Mouse (Mus musculus) forebrain, postnatal 0 days (tissue): ENCODE data around the gene Hoxa3. TPM values are rescaled to one million over a fixed set of nuclear protein-coding genes. Genes with fewer than 3 reads are reported as not detected.

Experiments
- ATAC-seq: fragments of 200-750 bp; cut with Nextera tagmentation; 2 replicates; pipeline ENCODE4 v1.8.0; 2017; ENCODE audit warnings: mild to moderate bottlenecking, moderate library complexity
- DNase-seq: peaks from one replicate; pipeline ENCODE4 v3.0.0-alpha.2; 2015
- H3K27ac ChIP-seq: fragments of 300-500 bp; sonication (generic); 2 replicates; pipeline ENCODE4 v1.5.1; 2014; ENCODE audit warnings: low read depth, mild to moderate bottlenecking, antibody characterized with exemption, low read length, moderate library complexity, mixed read lengths
- H3K27me3 ChIP-seq: fragments of 300-500 bp; sonication (generic); 2 replicates; pipeline ENCODE4 v1.6.1; 2014; ENCODE audit warnings: mild to moderate bottlenecking, low read length, mixed read lengths; ENCODE audit not compliant: insufficient read depth
- H3K36me3 ChIP-seq: fragments of 300-500 bp; sonication (generic); 2 replicates; pipeline ENCODE4 v1.6.1; 2014; ENCODE audit warnings: mild to moderate bottlenecking, moderate library complexity; ENCODE audit not compliant: insufficient read depth
- H3K4me1 ChIP-seq: fragments of 300-500 bp; sonication (generic); 2 replicates; pipeline ENCODE4 v1.6.1; 2014; ENCODE audit warnings: antibody characterized with exemption; ENCODE audit not compliant: insufficient read depth
- H3K4me2 ChIP-seq: fragments of 300-500 bp; sonication (generic); 2 replicates; pipeline ENCODE4 v1.6.1; 2014; ENCODE audit warnings: low read depth, mild to moderate bottlenecking, moderate library complexity
- H3K4me3 ChIP-seq: fragments of 300-500 bp; sonication (generic); 2 replicates; pipeline ENCODE4 v1.5.1; 2014; ENCODE audit warnings: low read depth, low read length, mixed read lengths
- H3K9ac ChIP-seq: fragments of 300-500 bp; sonication (generic); 2 replicates; pipeline ENCODE4 v1.6.1; 2014; ENCODE audit warnings: mild to moderate bottlenecking
- H3K9me3 ChIP-seq: fragments of 300-500 bp; sonication (generic); 2 replicates; pipeline ENCODE4 v1.6.1; 2016; ENCODE audit warnings: low read length
- CTCF ChIP-seq: sonication (generic); IDR thresholded peaks from 2 replicates; pipeline ENCODE4 v1.5.1; 2016; ENCODE audit warnings: antibody characterized with exemption, control low read depth, low read depth
- WGBS: fragments of 180-500 bp; shearing (Covaris S2); extraction: QIAGEN DNeasy Blood & Tissue Kit; methylation state at CpG from one replicate; pipeline ENCODE4 v1.1.7; 2014; 5-methylcytosine and 5-hydroxymethylcytosine counted together
- polyA plus RNA-seq: library from polyadenylated mRNA; unstranded; fragments of >200 nt; fragmentation: Nextera tagmentation; extraction: Ambion mirVana; gene quantifications from 2 replicates; pipeline ENCODE4 v1.2.1, GENCODE M21; 2015
- total RNA-seq: library from RNA; depleted of rRNA; stranded (reverse); fragments of >200 nt; gene quantifications from 2 replicates; pipeline ENCODE4 v1.2.3, GENCODE M21; 2014

Gene Hoxa3
- total and polyA plus RNA-seq, 2 experiments from 2014 or later, result not detected

DNA sequence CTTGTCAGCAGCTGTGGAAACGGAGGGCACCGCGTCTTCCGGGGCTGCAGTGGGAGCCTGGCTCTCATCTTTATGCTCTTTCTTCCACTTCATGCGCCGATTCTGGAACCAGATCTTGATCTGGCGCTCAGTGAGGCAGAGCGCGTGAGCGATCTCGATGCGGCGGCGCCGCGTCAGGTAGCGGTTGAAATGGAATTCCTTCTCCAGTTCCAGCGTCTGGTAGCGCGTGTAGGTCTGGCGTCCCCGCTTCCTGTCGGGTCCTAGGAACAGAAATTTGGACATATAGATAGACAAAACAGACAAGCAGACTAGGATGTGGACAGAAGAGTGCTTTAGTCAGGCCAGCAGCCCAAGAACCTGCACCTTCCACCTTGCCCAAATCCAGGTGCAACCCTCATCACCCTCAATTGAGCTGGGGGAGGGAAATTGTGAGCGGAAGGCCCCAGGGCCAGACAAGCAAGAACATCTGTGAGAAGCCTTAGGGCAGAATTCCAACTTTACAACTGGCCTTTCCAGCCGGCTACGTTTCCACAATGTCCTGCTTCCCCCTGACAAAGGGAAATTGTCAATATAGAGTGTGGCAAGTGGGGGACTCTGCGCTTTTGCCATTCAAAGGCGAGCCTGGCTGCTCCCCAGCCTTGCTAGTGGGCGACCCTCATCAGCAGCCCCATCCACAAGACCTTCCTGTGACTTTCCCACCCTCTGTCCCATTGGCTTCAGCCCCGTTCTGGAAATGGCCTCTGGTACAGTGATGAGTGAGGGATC, 2.8 kb upstream of the Hoxa3 start:
- Histone ChIP-seq H3K36me3 (no peaks in the 10 kb centered on the region), H3K4me1 (peaks cover 4% of the 10 kb centered on the region; the same call in 1 of the 2 replicates), H3K9me3 (no peaks in the 10 kb centered on the region), H3K4me3 (no peak overlapping the region), H3K4me2 (no peak overlapping the region), H3K27me3 (peaks cover 98% of the 10 kb centered on the region), H3K27ac (no peak overlapping the region), H3K9ac (no peak overlapping the region)
- no peak for TF ChIP-seq CTCF
- 2% methylated on average over 30 of the region's 30 CpGs for WGBS
- DNase-seq, result no peak
- ATAC-seq, result no peak

DNA sequence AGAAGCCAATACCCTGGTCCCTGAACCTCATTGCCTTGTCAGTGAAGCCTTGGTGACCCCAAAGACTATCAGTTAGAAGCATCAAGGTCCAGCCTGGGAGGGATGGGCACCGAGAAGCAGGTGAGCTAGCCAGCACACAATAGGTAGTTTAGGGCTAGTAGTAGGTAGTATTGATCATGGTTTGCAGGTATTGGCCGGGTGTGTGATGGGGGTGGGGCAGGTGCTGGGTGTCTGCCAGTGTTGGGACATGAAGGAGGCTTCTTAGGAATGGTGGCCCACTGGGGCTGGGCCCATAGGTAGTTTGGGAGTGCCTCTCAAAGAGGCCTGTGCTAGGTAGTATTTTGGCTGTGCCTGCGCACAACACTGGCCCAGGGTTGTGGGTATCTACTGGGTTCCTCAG, 1.9 kb upstream of the Hoxa3 start:
- TF ChIP-seq CTCF, result no peak
- WGBS, result 9% methylated on average over 3 of the region's 3 CpGs
- Histone ChIP-seq H3K4me3 (no peak overlapping the region), H3K9me3 (no peaks in the 10 kb centered on the region), H3K27ac (no peak overlapping the region), H3K4me2 (no peak overlapping the region), H3K27me3 (peaks cover 97% of the 10 kb centered on the region), H3K9ac (no peak overlapping the region), H3K36me3 (no peaks in the 10 kb centered on the region), H3K4me1 (peaks cover 4% of the 10 kb centered on the region; the same call in 1 of the 2 replicates)
- no peak for DNase-seq
- ATAC-seq, result no peak

DNA sequence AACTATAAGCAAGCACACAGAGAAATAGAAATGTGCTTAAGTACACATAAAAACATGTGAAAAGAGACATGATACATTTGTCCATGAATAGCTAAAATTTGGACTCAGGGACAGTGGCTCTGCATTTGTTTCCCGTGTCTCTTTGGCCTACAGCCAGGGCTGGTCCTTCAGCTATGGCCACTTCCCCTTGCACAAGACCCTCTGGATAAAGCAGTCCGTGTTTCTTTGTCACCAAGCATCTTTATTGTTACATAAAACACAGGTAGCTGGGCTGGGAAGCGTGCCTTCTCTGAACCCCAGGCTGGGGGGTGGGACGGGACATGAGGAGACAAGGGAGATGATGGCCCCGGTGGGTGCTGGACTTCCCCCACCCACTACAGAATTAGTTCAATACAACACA, 1.1 kb upstream of the Hoxa3 start:
- 9% methylated on average over 5 of the region's 5 CpGs for WGBS
- Histone ChIP-seq H3K4me2 (no peak overlapping the region), H3K9me3 (no peaks in the 10 kb centered on the region), H3K9ac (no peak overlapping the region), H3K4me3 (no peak overlapping the region), H3K4me1 (peaks cover 4% of the 10 kb centered on the region; the same call in 1 of the 2 replicates), H3K27me3 (peaks cover 97% of the 10 kb centered on the region), H3K36me3 (no peaks in the 10 kb centered on the region), H3K27ac (no peak overlapping the region)
- ATAC-seq, result no peak
- no peak for TF ChIP-seq CTCF
- no peak for DNase-seq

DNA sequence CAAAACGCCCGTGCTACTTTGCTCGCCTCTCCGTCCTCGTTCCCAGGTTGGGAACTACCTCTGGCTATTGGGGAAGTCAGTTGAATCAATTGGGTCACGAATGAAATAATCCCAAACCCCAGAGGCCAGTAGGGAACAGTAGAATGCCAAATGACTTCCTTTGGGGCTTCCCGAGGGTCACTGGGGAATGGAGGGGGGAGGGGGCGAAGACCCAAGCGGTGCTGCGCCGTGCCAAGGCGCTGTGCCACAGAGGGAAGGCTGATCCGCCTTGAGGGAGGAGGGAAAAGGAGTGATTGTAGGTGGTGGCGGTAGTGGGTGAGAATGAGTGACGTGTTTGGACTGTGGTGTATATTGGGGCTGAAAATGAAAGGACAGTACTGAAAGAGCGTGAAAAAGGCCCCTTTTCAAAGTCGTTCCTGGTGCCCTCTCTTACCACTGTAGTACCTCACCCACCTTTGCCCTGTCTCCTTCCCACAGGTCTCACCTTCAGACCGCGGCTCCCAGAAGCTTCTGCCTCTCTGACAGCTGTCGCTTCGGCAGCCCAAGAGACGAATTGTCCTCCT, 499 bp downstream of the Hoxa3 start:
- Histone ChIP-seq H3K27me3 (peaks cover 95% of the 10 kb centered on the region), H3K36me3 (no peaks in the 10 kb centered on the region), H3K9ac (no peak overlapping the region), H3K9me3 (no peaks in the 10 kb centered on the region), H3K4me1 (peaks cover 4% of the 10 kb centered on the region; the same call in 1 of the 2 replicates), H3K4me2 (no peak overlapping the region), H3K27ac (no peak overlapping the region), H3K4me3 (no peak overlapping the region)
- ATAC-seq, result no peak
- 3% methylated on average over 22 of the region's 22 CpGs for WGBS
- TF ChIP-seq CTCF, result no peak
- DNase-seq, result no peak

DNA sequence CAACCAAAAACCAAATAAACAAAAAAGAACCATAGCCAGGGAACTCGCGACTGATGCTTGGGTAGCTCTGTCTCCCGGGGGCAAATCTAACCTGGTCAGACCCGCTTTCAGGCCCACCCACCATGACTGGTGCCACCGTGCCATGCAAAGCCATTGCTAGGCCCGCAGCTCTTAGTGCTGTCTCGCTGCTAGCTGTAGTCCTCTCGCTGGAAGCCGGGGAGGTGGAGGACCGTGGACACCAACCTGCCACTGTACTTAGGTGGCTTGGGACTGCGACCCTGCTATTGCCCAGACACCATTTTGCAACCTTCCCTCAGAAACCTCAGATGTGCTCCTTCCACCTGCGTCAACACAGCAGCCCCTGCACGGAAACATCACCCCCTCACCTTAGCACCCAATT, 1.2 kb downstream of the Hoxa3 start:
- no peak for TF ChIP-seq CTCF
- H3K27me3 ChIP-seq, result peaks cover 95% of the 10 kb centered on the region
- no peaks in the 10 kb centered on the region for H3K36me3 ChIP-seq
- H3K9ac ChIP-seq, result no peak overlapping the region
- H3K4me3 ChIP-seq, result no peak overlapping the region
- no peaks in the 10 kb centered on the region for H3K4me1 ChIP-seq
- no peak for ATAC-seq
- no peak overlapping the region for H3K4me2 ChIP-seq
- H3K27ac ChIP-seq, result no peak overlapping the region
- DNase-seq, result no peak
- H3K9me3 ChIP-seq, result no peaks in the 10 kb centered on the region
- 5% methylated on average over 13 of the region's 13 CpGs for WGBS

DNA sequence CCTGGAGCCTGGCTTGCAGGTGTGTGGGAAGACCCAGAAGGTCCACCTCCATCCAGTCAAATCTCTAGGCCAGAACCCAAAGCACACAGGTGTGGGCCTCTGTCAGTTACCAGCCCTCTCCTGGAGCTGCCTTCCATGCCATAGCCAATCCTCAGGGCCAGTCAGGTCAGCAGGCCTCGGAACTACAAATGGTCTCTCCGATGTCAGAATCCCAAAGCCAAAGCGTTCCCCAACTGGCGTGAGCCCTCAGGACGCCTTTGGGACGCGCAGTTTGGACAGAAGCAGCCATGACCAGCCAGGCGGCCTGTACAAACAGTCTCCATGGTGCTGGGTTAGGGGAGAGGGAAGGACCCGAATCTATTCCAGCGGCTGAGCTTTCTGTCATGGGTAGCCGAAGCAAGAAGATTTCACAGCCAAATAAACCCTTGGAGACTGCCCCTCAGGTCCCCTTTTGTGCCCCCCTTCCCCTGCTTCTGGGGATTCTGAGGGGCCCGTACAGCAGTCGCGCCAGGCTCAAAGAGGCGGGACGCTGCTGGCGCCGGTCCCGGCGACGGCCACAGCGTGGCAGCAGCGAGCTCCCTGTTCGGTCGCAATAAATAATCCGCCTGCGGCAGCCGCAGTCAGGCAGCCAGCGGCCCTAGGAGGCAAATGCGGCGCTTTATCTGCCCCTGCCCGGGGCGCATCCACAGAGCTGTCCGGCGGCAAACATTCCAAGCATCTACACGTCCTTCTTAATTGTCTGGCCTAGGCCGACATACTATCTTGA, 1.8 kb downstream of the Hoxa3 start:
- Histone ChIP-seq H3K27me3 (peaks cover 95% of the 10 kb centered on the region), H3K9ac (no peak overlapping the region), H3K9me3 (no peaks in the 10 kb centered on the region), H3K36me3 (no peaks in the 10 kb centered on the region), H3K4me3 (no peak overlapping the region), H3K4me1 (no peaks in the 10 kb centered on the region), H3K27ac (no peak overlapping the region), H3K4me2 (no peak overlapping the region)
- DNase-seq (peak; percentile 85), ATAC-seq (peak; percentile 78)
- TF ChIP-seq CTCF, result peak; percentile 71
- WGBS, result 2% methylated on average over 37 of the region's 37 CpGs

DNA sequence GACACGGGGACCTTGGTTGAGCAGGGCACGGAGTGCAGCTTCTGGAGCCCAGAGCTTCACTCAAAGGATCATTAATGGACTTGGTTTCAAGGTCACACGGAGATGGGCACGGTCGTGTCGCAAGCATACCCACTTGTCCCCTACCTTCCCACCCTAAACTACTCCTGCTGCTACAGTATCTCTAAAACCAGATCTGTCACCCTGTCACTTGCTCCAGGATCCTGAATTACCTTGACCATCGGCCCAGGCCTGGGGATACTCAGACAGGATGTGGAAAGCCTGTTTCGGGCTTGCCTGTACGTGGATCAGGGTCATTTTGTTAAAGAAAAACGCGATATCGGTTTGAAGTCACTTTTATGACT, 3.5 kb downstream of the Hoxa3 start:
- no peaks in the 10 kb centered on the region for H3K36me3 ChIP-seq
- no peaks in the 10 kb centered on the region for H3K4me1 ChIP-seq
- H3K9me3 ChIP-seq, result no peaks in the 10 kb centered on the region
- no peak overlapping the region for H3K9ac ChIP-seq
- H3K27ac ChIP-seq, result no peak overlapping the region
- H3K27me3 ChIP-seq, result peaks cover 94% of the 10 kb centered on the region
- WGBS, result 8% methylated on average over 12 of the region's 12 CpGs
- no peak overlapping the region for H3K4me3 ChIP-seq
- DNase-seq, result no peak
- ATAC-seq, result no peak
- TF ChIP-seq CTCF, result no peak
- H3K4me2 ChIP-seq, result no peak overlapping the region
